Mouse (Mus musculus): ENCODE data around the gene Reg1. TPM values are rescaled to one million over a fixed set of nuclear protein-coding genes. Genes with fewer than 3 reads are reported as not detected.

Gene Reg1
- polyA plus RNA-seq, 1 experiment from 2014 or later: not detected

DNA sequence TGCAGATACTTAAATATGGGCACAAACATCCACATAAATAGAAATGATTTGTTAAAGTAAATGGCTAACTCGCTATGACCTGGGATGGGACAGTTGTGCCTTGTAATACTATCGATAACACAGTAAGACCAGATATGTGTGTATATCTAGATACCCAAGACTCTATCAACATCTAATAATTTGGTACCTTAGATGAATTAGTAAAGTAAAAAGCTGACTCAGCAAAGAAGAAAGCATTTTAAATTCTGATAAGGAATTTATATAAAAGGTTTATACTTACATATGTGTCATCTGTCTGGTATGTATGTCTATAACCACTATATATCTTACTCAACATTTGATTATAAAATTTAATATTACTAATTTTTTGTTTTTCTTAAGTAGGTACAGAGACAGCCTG is 30.3 kb downstream of the Reg1 start:
- 86% methylated on average over 2 of the region's 2 CpGs for WGBS
- no peaks in the 10 kb centered on the region for H3K4me1 ChIP-seq (ENCODE audit: control insufficient read depth in 2 of 2, insufficient read depth in 2 of 2, low read length in 2 of 2)
- ATAC-seq (ENCODE audit: insufficient number of reproducible peaks, insufficient read depth, low FRiP score, low read depth): no peak

GRCm38 (mm10) chr6:78460191-78460825 is 37.8 kb downstream of the Reg1 start:
- no peaks in the 10 kb centered on the region for H3K4me1 ChIP-seq (ENCODE audit: control insufficient read depth in 2 of 2, insufficient read depth in 2 of 2, low read length in 2 of 2)
- H3K27ac ChIP-seq (replicated peaks in 1 of 2; ENCODE audit: control insufficient read depth in 1 of 2, insufficient read depth in 1 of 2, low read depth in 2 of 2, low read length in 2 of 2): no peak overlapping the region
- WGBS: 51% methylated on average over 3 of the region's 3 CpGs
- H3K4me2 ChIP-seq (ENCODE audit: low read length): no peak overlapping the region
- no peak overlapping the region for H3K4me3 ChIP-seq (ENCODE audit: control insufficient read depth in 1 of 2, insufficient read depth in 1 of 2, low read depth in 1 of 2, low read length in 2 of 2)
- no peaks in the 10 kb centered on the region for H3K27me3 ChIP-seq (ENCODE audit: control insufficient read depth, insufficient read depth, low read length)
- ATAC-seq (ENCODE audit: insufficient number of reproducible peaks, insufficient read depth, low FRiP score, low read depth): no peak
- H3K36me3 ChIP-seq (ENCODE audit: control insufficient read depth, insufficient read depth, low read length): no peaks in the 10 kb centered on the region
- no peak overlapping the region for H3K9ac ChIP-seq (ENCODE audit: low read length)
- H3K9me3 ChIP-seq (ENCODE audit: control insufficient read depth, low read length): no peaks in the 10 kb centered on the region

More for the DNA sequence above, 30.3 kb downstream of the Reg1 start:
- Histone ChIP-seq H3K27me3 (ENCODE audit: control insufficient read depth, insufficient read depth, low read length) (no peaks in the 10 kb centered on the region), H3K4me3 (ENCODE audit: control insufficient read depth in 1 of 2, insufficient read depth in 1 of 2, low read depth in 1 of 2, low read length in 2 of 2) (no peak overlapping the region), H3K9me3 (ENCODE audit: control insufficient read depth, low read length) (no peaks in the 10 kb centered on the region), H3K27ac (replicated peaks in 1 of 2; ENCODE audit: control insufficient read depth in 1 of 2, insufficient read depth in 1 of 2, low read depth in 2 of 2, low read length in 2 of 2) (no peak overlapping the region), H3K4me2 (ENCODE audit: low read length) (no peak overlapping the region), H3K36me3 (ENCODE audit: control insufficient read depth, insufficient read depth, low read length) (no peaks in the 10 kb centered on the region), H3K9ac (ENCODE audit: low read length) (no peak overlapping the region)

- Histone ChIP-seq H3K4me1 (ENCODE audit: control insufficient read depth in 2 of 2, insufficient read depth in 2 of 2, low read length in 2 of 2) (no peaks in the 10 kb centered on the region), H3K27ac (replicated peaks in 1 of 2; ENCODE audit: control insufficient read depth in 1 of 2, insufficient read depth in 1 of 2, low read depth in 2 of 2, low read length in 2 of 2) (no peak overlapping the region), H3K9ac (ENCODE audit: low read length) (no peak overlapping the region), H3K4me3 (ENCODE audit: control insufficient read depth in 1 of 2, insufficient read depth in 1 of 2, low read depth in 1 of 2, low read length in 2 of 2) (no peak overlapping the region), H3K36me3 (ENCODE audit: control insufficient read depth, insufficient read depth, low read length) (no peaks in the 10 kb centered on the region), H3K9me3 (ENCODE audit: control insufficient read depth, low read length) (no peaks in the 10 kb centered on the region), H3K4me2 (ENCODE audit: low read length) (no peak overlapping the region), H3K27me3 (ENCODE audit: control insufficient read depth, insufficient read depth, low read length) (no peaks in the 10 kb centered on the region)
- WGBS: 66% methylated on average over 2 of the region's 2 CpGs
- no peak for ATAC-seq (ENCODE audit: insufficient number of reproducible peaks, insufficient read depth, low FRiP score, low read depth)
These were observed 39.8 kb downstream of the Reg1 start for GRCm38 (mm10) chr6:78462360-78462759.

DNA sequence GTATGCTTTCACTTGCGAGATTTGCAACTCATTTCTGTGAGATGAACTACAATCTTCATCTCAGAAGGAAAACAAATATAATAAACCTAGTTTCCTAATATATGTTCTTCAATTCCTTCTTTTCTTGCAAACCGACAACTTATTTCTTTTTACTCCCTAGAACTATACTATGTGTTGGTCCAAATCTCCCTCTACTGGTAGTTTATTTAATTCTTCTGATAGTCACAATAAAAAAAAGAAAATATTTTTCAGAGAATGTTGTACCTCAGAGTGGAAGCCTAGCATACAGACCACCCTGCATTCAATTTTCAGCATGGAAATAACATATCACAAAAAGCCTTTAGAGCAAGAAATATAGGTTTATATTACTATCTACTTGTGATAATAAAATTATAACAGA is 40.8 kb downstream of the Reg1 start:
- no peaks in the 10 kb centered on the region for H3K27me3 ChIP-seq (ENCODE audit: control insufficient read depth, insufficient read depth, low read length)
- ATAC-seq (ENCODE audit: insufficient number of reproducible peaks, insufficient read depth, low FRiP score, low read depth): no peak
- H3K4me1 ChIP-seq (ENCODE audit: control insufficient read depth in 2 of 2, insufficient read depth in 2 of 2, low read length in 2 of 2): no peaks in the 10 kb centered on the region
- H3K4me2 ChIP-seq (ENCODE audit: low read length): no peak overlapping the region
- no peak overlapping the region for H3K27ac ChIP-seq (replicated peaks in 1 of 2; ENCODE audit: control insufficient read depth in 1 of 2, insufficient read depth in 1 of 2, low read depth in 2 of 2, low read length in 2 of 2)
- no peaks in the 10 kb centered on the region for H3K36me3 ChIP-seq (ENCODE audit: control insufficient read depth, insufficient read depth, low read length)
- 76% methylated on average over 2 of the region's 2 CpGs for WGBS
- no peaks in the 10 kb centered on the region for H3K9me3 ChIP-seq (ENCODE audit: control insufficient read depth, low read length)
- H3K4me3 ChIP-seq (ENCODE audit: control insufficient read depth in 1 of 2, insufficient read depth in 1 of 2, low read depth in 1 of 2, low read length in 2 of 2): no peak overlapping the region
- no peak overlapping the region for H3K9ac ChIP-seq (ENCODE audit: low read length)

DNA sequence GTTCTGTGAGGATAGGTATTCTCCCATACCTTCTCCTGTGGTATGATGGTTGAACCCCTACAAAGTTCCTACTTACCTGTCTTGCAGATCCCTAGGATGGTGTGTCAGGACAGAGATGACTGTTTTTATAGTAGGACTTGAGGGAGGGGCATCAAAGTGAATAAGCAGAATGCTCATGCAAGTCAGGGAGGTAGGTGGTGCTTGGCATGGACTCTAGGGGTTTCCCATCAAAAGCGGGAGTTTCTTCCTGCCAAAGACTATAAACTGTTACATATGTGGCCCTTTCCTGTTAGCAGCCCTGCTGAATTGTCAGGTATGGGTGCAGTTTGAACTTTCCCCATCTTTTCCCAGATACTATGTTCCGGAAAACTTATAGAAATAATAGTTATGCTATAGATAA is 46.3 kb downstream of the Reg1 start, which contains the start of gene Reg3g:
Reg3g (minus strand) TSS at position 101 of the 400 bp plus-strand sequence.
- no peak within 1 kb of the TSS for H3K27ac ChIP-seq (replicated peaks in 1 of 2; ENCODE audit: control insufficient read depth in 1 of 2, insufficient read depth in 1 of 2, low read depth in 2 of 2, low read length in 2 of 2)
- no peak for ATAC-seq (ENCODE audit: insufficient number of reproducible peaks, insufficient read depth, low FRiP score, low read depth)
- WGBS: 79% methylated on average over 2 of the region's 2 CpGs
- no peaks in the 10 kb centered on the region for H3K27me3 ChIP-seq (ENCODE audit: control insufficient read depth, insufficient read depth, low read length)
- H3K4me1 ChIP-seq (ENCODE audit: control insufficient read depth in 2 of 2, insufficient read depth in 2 of 2, low read length in 2 of 2): no peaks in the 10 kb centered on the region
- no peaks in the 10 kb centered on the region for H3K36me3 ChIP-seq (ENCODE audit: control insufficient read depth, insufficient read depth, low read length)
- no peaks in the 10 kb centered on the region for H3K9me3 ChIP-seq (ENCODE audit: control insufficient read depth, low read length)
- no peak within 1 kb of the TSS for H3K4me3 ChIP-seq (ENCODE audit: control insufficient read depth in 1 of 2, insufficient read depth in 1 of 2, low read depth in 1 of 2, low read length in 2 of 2)
- H3K4me2 ChIP-seq (ENCODE audit: low read length): no peak within 1 kb of the TSS
- H3K9ac ChIP-seq (ENCODE audit: low read length): no peak within 1 kb of the TSS

GRCm38 (mm10) chr6:78469287-78469686 is 46.8 kb downstream of the Reg1 start:
- Histone ChIP-seq H3K9ac (ENCODE audit: low read length) (no peak overlapping the region), H3K4me2 (ENCODE audit: low read length) (no peak overlapping the region), H3K27ac (replicated peaks in 1 of 2; ENCODE audit: control insufficient read depth in 1 of 2, insufficient read depth in 1 of 2, low read depth in 2 of 2, low read length in 2 of 2) (no peak overlapping the region), H3K4me3 (ENCODE audit: control insufficient read depth in 1 of 2, insufficient read depth in 1 of 2, low read depth in 1 of 2, low read length in 2 of 2) (no peak overlapping the region), H3K9me3 (ENCODE audit: control insufficient read depth, low read length) (no peaks in the 10 kb centered on the region), H3K36me3 (ENCODE audit: control insufficient read depth, insufficient read depth, low read length) (no peaks in the 10 kb centered on the region), H3K4me1 (ENCODE audit: control insufficient read depth in 2 of 2, insufficient read depth in 2 of 2, low read length in 2 of 2) (no peaks in the 10 kb centered on the region), H3K27me3 (ENCODE audit: control insufficient read depth, insufficient read depth, low read length) (no peaks in the 10 kb centered on the region)
- 68% methylated on average over 3 of the region's 3 CpGs for WGBS
- no peak for ATAC-seq (ENCODE audit: insufficient number of reproducible peaks, insufficient read depth, low FRiP score, low read depth)

Other genes starting within 250 kb of the Reg1 start
- not detected in 2 replicates for gene Reg3b, start 52.1 kb upstream of the Reg1 start, polyA plus RNA-seq (2014; fragmentation: Nextera tagmentation; extraction: Ambion mirVana)
- not detected in 2 replicates for gene Reg3d, start 43.8 kb upstream of the Reg1 start, polyA plus RNA-seq (2014; fragmentation: Nextera tagmentation; extraction: Ambion mirVana)
- not detected in 2 replicates for gene Reg3a, start 42.0 kb upstream of the Reg1 start, polyA plus RNA-seq (2014; fragmentation: Nextera tagmentation; extraction: Ambion mirVana)
- not detected in 2 replicates for gene Reg2, start 27.1 kb upstream of the Reg1 start, polyA plus RNA-seq (2014; fragmentation: Nextera tagmentation; extraction: Ambion mirVana)
- not detected in 2 replicates for gene Reg3g, start 46.2 kb downstream of the Reg1 start, polyA plus RNA-seq (2014; fragmentation: Nextera tagmentation; extraction: Ambion mirVana)

Measured in heart, embryonic 14.5 days (tissue).